Mouse (Mus musculus): ENCODE results near the gene Dynlt1a. TPM values are rescaled to one million over a fixed set of nuclear protein-coding genes. Genes with fewer than 3 reads are reported as not detected.
"Not testable (repeated sequence)": the region's sequence is repeated elsewhere in the genome, so short reads cannot be mapped to it uniquely, and the experiment has no call there.

Gene Dynlt1a
- total RNA-seq (2018; cell fraction: chromatin; rRNA removed): 10 to 100 TPM in 8 of 26 experiments, 1 to 10 TPM in 18; 1.5 to 20.4 (median 6.0) TPM
- 1 to 10 TPM; 4.6 to 8.3 (median 6.2) TPM for total RNA-seq (2018; cell fraction: cytosol; rRNA removed)
- total RNA-seq (2018; cell fraction: nucleus; rRNA removed): 10 to 100 TPM in 3 of 26 experiments, 1 to 10 TPM in 23; 1.5 to 12.4 (median 4.7) TPM
- 7.5 to 14.1 TPM (median 7.8 TPM) in 3 replicates for polyA plus RNA-seq (2018)

DNA sequence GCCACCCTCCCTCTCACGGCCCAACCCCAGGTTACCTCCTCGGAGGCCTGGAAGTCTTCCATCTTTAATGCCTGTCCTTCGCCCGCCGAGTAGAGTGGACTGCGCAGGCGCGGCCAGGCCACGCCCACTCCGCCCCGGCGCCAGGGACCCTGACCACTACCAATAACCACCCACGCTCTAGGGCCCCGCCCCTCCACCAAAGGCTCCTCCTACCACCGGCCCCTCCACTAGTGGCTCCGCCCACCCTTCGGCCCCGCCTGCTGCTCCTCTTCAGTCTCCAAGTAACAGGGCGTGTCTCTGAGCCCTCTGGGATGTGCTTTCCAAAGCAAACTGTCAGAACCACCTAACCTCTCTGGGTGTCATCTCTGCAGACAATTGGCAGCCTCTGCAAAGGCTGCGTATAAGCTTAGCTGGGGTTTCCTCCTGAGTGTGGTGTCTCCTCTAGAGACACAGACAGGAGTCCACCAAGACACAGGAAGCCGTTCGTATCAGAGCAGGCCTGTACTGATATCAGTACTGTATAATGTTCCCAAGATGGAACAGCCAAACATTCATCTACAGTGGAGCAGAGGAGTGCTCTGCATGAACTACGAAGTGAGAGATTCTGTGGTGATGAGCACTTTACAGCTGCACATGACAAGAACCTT lies at the start of gene Dynlt1a:
Dynlt1a (minus strand) TSS at position 162 of the 647 bp plus-strand sequence.
- Histone ChIP-seq H3K27ac (peak within 1 kb of the TSS; percentile 37; the same call in 1 of the 2 replicates), H3K4me3 (ENCODE audit: inconsistent target) (peak within 1 kb of the TSS; percentile 31)
- H3K79me2 ChIP-seq (ENCODE audit: inconsistent target); H3K36me3 ChIP-seq (ENCODE audit: inconsistent target): not testable (repeated sequence)
- 9% methylated on average over 23 of the region's 23 CpGs for WGBS (ENCODE audit: missing documents)

DNA sequence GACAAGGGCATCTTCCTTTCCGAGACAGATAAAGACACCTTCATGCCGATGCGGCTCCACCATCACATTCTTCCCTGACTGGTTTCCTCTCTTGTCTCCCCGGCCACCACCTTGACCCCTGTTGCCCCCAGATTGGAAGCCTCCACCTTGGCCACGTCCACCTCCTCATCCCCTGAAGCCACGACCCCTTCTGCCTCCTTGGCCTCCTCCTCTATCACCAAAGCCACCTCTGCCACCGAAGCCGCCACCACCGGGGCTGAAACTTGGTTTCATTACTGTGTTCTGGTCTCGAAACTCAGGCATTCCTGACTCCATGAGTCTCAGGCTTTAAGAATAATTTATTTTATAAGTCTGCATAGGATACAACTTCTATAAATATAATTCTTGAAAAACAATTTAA lies 38.0 kb upstream of the Dynlt1a start:
- H3K79me2 ChIP-seq (ENCODE audit: inconsistent target); H3K27ac ChIP-seq; H3K4me3 ChIP-seq (ENCODE audit: inconsistent target); H3K36me3 ChIP-seq (ENCODE audit: inconsistent target): not testable (repeated sequence)
- WGBS (ENCODE audit: missing documents): 81% methylated on average over 4 of the region's 10 CpGs

DNA sequence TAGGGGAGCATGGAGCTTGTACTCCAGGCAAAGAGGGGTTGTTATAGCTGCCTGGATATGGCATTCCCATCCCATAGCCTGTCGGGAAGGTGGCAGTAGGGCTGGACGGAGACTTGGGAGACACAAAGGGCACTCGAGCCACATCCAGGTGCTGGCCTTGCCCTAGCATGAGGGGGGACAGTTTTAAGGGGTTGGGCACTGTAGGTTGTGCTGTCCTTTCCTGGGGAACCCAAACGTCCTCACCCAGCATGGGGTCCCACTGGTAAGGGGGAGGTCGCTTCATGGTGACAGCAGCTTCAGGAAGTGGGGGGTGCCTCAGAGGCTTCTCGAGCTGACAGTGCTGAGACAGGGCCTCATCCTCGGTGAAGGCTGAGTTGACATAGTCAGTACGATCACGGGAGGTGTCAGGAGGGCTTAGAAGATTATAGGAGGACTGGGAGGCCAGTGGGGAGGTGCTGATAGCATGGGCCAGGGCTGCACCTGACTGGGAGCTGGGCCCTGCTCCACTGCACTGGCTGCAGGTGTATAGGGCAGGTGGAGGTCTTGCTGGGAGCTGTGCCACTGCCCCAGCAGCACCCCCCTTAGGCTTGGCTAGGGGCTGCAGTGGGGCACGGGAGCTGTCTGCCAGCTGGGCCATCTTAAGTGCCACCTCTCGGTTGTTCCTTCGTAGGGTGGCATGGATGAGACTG lies 25.4 kb upstream of the Dynlt1a start:
- no CpG with 5 or more reads among the region's 12 CpGs for WGBS (ENCODE audit: missing documents)
- H3K79me2 ChIP-seq (ENCODE audit: inconsistent target); H3K4me3 ChIP-seq (ENCODE audit: inconsistent target); H3K36me3 ChIP-seq (ENCODE audit: inconsistent target); H3K27ac ChIP-seq: not testable (repeated sequence)

DNA sequence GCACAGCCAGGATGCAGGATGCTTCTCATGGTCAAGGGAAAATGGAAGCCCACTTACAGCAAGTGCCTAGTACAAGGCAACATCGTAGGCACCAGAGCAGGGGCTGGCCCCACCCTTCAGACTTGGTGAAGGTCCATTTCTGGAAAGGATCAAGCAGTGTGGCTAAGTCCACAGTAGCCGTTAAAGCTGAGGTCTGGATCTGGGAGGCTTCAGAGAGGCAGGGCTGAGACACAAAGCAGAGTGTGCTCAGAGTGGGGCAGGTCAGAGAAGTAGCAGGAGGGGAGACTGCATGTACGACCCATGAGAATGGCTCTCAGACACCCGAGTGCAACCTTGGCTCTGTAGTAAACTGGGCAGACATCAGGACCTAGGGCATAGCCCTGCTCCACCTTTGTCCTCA lies 11.7 kb upstream of the Dynlt1a start:
- WGBS (ENCODE audit: missing documents): 82% methylated on average over 2 of the region's 4 CpGs

DNA sequence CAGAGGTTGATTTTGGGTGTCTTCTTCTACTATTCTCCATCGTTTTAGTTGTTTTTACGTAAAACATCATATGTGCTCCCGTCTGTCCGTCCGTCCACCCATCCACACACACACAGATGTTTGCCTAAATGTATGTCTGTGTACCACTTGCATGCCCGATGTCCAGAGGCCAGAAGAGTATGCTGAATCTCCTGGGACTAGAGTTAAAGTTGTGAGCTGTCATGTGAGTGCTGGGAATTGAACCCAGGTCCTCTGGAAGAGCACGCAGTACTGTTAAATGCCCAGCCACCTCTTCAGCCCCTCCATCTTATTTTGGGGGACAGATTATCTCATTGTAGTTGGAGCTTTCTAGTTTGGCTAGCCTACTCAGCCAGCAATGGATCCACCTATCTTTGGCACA lies 10.3 kb upstream of the Dynlt1a start:
- not testable (repeated sequence) for H3K36me3 ChIP-seq (ENCODE audit: inconsistent target); H3K4me3 ChIP-seq (ENCODE audit: inconsistent target); H3K79me2 ChIP-seq (ENCODE audit: inconsistent target); H3K27ac ChIP-seq
- 96% methylated on average over 6 of the region's 7 CpGs for whole genome bisulfite sequencing (ENCODE audit: missing documents)

More for the DNA sequence above, 11.7 kb upstream of the Dynlt1a start:
- H3K4me3 ChIP-seq (ENCODE audit: inconsistent target); H3K36me3 ChIP-seq (ENCODE audit: inconsistent target); H3K27ac ChIP-seq; H3K79me2 ChIP-seq (ENCODE audit: inconsistent target): not testable (repeated sequence)

DNA sequence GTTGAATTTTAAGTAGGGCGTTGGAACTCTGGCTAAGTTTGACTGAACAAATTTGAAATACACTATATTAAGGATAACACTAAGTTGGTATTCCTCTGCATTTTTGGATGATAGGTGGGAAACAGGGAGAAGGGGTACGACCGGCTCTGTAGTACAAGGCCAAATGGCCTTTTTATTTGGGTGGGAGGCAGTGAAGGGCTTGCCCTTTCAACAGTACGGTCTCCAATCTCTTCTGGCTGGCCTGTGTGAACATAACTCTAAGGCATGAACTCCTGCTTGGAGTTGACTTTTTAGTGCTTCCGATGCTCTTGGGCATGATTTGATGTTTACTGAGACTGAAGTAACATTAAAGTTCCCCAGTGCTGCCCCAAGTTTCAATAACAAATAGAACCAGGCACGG lies 8.2 kb upstream of the Dynlt1a start:
- not testable (repeated sequence) for H3K4me3 ChIP-seq (ENCODE audit: inconsistent target); H3K79me2 ChIP-seq (ENCODE audit: inconsistent target); H3K36me3 ChIP-seq (ENCODE audit: inconsistent target); H3K27ac ChIP-seq
- 77% methylated on average over 2 of the region's 6 CpGs for WGBS (ENCODE audit: missing documents)

DNA sequence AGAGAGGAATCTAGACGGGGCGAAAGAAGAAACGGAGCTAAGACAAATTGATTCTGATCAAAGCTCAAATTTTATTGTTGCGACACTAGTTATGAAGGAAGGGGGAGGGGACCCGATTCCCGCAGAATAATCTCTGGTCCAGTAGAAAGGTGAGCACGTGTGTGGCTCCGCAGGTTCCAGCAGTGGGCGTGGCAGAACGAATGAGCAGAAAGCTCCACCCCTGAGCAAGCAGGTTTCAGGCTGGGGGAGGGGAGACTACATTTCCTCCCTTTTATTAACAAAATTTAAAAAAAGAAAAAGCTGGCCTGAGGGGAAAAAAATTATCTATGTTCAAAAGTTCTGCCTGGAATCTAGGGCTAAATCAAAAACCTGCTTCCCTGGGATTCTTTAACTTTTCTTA lies 7.7 kb upstream of the Dynlt1a start:
- H3K79me2 ChIP-seq (ENCODE audit: inconsistent target); H3K36me3 ChIP-seq (ENCODE audit: inconsistent target); H3K4me3 ChIP-seq (ENCODE audit: inconsistent target); H3K27ac ChIP-seq: not testable (repeated sequence)
- WGBS (ENCODE audit: missing documents): 68% methylated on average over 8 of the region's 10 CpGs

DNA sequence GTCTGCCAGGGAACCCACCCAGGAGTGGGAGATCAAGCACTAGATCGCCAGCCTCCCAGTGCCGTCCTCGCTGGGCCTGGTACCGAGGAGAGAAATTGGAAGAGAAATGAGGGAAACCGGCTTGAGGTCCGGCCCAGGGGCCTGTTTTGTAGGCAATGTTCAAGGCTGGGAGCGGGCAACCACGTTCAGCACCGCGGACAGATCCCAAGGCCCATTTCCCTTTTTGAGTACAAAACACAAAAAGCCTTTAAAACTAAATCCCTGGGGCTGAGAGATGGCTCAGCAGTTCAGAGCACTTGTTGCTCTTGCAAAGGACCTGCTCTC lies 4.4 kb upstream of the Dynlt1a start:
- not testable (repeated sequence) for H3K79me2 ChIP-seq (ENCODE audit: inconsistent target); H3K36me3 ChIP-seq (ENCODE audit: inconsistent target); H3K4me3 ChIP-seq (ENCODE audit: inconsistent target); H3K27ac ChIP-seq
- no CpG with 5 or more reads among the region's 10 CpGs for WGBS (ENCODE audit: missing documents)

DNA sequence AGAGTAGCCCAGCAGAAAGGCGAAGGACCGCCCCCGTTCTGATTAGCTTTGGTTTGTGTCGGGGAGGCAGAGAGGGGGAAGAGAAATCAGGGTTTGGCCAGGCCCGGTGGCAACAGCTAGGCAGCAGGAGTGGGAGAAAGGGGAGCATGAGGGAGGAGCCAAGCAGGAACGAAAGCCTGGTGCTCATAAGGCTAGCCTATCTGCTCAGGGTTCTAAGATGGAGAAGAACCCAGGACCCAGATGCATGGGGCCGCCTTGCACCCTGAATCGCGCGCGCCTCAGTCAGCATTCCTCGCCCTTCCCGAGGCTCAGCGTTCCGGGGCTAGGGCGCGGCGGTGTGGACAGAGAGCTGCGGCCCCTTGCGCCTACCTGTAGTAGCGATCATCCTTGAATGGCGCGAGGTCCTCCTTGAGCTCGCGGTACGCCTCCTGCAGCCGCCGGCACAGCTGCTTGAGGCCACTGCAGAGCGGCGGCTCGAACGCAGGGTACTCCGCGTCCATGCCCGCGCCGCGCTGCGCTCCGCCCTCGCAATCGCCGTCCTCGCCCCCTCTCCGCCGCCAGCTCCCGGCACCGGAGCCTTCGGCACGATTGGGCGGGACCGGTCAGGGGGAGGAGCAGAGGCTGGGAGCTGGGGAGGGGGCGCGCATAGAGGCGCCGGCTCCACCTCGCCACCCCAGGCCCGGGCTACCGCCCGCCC lies 3.9 kb upstream of the Dynlt1a start:
- H3K27ac ChIP-seq; H3K4me3 ChIP-seq (ENCODE audit: inconsistent target): not testable (repeated sequence)
- no CpG with 5 or more reads among the region's 60 CpGs for WGBS (ENCODE audit: missing documents)

DNA sequence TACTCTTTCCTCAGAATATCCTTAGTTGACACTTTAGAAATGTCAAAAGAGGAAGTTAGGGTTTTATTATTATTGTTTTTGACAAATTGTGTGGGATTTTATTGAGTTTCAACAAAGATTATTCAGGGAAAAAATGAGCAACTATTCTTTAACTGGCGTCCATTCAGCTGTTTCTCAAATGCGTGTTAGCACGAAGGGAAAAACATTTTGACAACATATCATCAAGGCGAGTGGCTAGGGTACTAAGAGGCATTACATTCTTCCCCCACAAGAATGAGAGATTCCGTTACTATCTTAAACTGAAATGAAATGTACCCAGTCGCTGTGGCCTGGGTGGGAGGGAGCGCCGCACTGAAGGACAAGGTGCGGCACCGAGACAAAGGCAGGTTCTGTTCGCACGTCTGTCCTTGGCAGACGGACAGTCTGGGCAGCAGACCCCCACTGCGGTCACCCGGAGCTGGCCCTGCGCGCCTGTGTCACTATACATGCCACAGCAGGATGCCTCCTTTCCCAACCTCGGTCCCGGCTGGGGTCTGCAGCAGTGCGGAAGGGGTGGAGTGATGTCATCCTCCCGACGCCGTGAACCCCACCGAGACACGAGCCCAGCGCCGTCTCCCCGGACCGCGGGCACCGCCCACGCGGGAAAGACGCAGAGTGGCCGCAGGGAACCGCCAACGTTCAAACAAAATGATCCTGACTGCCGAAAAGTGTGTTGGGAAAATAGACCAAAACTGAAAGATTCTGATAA lies 747 bp downstream of the Dynlt1a start:
- WGBS (ENCODE audit: missing documents): under 1% methylated on average over 16 of the region's 38 CpGs
- H3K4me3 ChIP-seq (ENCODE audit: inconsistent target): peak overlapping the region; percentile 31
- peak overlapping the region; percentile 37; the same call in 1 of the 2 replicates for H3K27ac ChIP-seq
- H3K36me3 ChIP-seq (ENCODE audit: inconsistent target); H3K79me2 ChIP-seq (ENCODE audit: inconsistent target): not testable (repeated sequence)

More for the DNA sequence above, 3.9 kb upstream of the Dynlt1a start:
- H3K79me2 ChIP-seq (ENCODE audit: inconsistent target); H3K36me3 ChIP-seq (ENCODE audit: inconsistent target): not testable (repeated sequence)

DNA sequence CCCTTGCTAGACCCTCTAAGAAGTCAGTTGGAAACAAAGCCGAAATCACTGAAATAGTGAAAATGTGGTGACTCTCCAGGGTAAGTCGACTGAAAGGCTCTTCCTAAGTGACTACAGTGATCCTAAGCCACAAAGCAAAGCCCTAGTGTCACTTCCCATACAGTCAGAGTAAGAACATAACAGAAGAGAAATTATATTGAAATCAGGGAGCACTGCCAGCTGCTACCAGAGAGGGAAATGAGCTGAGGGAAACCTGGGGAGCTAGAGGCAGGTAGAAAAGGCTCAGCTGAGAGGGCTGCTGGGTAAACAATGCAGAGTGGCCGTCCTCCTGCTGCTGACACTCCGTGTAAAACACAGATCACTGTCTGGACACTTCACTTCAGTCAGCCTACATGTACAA lies 1.6 kb downstream of the Dynlt1a start:
- 27% methylated on average over 2 of the region's 4 CpGs for WGBS (ENCODE audit: missing documents)
- H3K4me3 ChIP-seq (ENCODE audit: inconsistent target); H3K79me2 ChIP-seq (ENCODE audit: inconsistent target); H3K27ac ChIP-seq; H3K36me3 ChIP-seq (ENCODE audit: inconsistent target): not testable (repeated sequence)

DNA sequence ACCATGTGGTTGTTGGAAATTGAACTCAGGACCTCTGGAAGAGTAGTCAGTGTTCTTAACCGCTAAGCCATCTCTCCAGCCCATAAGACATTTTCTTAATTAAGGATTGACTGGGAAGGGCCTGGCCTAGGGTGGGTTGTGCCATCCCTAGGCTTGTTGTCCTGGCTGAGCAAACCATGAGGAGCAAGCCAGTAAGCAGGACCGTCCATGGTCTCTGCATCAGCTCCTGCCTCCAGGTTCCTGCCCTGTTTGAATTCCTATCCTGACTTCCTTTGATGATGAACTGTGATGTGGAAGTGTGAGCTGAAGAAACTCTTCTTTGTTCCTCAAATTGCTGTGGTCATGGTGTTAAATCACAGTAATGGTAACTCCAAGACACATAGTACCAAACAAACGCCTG lies 2.8 kb downstream of the Dynlt1a start:
- not testable (repeated sequence) for H3K27ac ChIP-seq; H3K79me2 ChIP-seq (ENCODE audit: inconsistent target); H3K4me3 ChIP-seq (ENCODE audit: inconsistent target); H3K36me3 ChIP-seq (ENCODE audit: inconsistent target)
- WGBS (ENCODE audit: missing documents): 40% methylated on average over 1 of the region's 3 CpGs

DNA sequence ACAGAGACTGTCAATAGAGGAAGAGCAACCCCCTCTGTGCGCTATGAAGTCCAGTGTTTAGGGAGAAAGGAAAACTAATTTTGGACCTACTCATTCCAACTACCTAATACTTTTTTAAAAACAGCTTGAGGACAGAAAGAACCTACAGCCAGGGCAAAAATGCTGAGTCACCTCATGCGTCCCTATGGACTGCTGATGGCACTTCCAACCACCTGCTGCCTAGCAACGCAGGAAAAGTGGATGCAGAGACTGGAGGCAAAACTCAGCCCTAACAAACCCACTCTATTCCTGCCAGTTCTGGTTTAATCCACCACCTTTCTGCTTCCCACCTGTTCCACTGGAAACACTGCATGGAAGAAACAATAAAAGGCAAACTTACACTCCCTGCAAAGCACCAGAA lies 4.5 kb downstream of the Dynlt1a start:
- not testable (repeated sequence) for H3K36me3 ChIP-seq (ENCODE audit: inconsistent target); H3K79me2 ChIP-seq (ENCODE audit: inconsistent target); H3K4me3 ChIP-seq (ENCODE audit: inconsistent target); H3K27ac ChIP-seq
- WGBS (ENCODE audit: missing documents): 94% methylated on average over 3 of the region's 3 CpGs

DNA sequence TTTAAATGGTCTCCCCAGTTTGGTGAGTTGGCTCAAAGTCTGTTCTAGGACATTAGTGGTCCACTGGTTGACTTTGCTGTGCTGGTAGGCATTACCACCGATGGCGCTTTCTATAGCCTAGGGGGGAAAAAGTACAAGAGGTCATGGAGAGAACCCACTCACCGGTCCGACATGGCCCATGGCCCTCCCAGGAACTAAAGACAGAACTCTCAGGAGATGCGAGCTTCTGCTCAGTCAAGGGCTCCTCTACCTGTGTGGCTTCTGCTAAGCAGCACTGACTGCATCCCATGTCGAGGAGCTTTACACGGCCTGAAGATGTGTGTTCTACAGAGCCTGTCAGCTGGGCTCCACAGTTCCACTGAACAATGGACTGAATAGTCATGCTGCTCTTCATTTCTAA lies 5.6 kb downstream of the Dynlt1a start:
- not testable (repeated sequence) for H3K27ac ChIP-seq; H3K79me2 ChIP-seq (ENCODE audit: inconsistent target); H3K4me3 ChIP-seq (ENCODE audit: inconsistent target); H3K36me3 ChIP-seq (ENCODE audit: inconsistent target)
- WGBS (ENCODE audit: missing documents): 93% methylated on average over 7 of the region's 7 CpGs
